Comparison of ENCODE assay signal across 1 mouse cellular context in genomic region chr17:5893092-5893491, GRCm38 (mm10).
TF ChIP-seq lines count a peak whose summit lies in the region.

No protein-coding gene starts in this region.

TF ChIP-seq in MEL, 35 proteins besides CTCF, POLR2A, EP300 and RAD21 (continued from another document):
- no peak for TF ChIP-seq CHD2 (IDR thresholded peaks at IDR 0.05; ENCODE audit: low read length)
TF ChIP-seq in MEL: peak in this region for 6.
